ENCODE assay signal across 10 mouse cellular contexts in the genomic region with DNA sequence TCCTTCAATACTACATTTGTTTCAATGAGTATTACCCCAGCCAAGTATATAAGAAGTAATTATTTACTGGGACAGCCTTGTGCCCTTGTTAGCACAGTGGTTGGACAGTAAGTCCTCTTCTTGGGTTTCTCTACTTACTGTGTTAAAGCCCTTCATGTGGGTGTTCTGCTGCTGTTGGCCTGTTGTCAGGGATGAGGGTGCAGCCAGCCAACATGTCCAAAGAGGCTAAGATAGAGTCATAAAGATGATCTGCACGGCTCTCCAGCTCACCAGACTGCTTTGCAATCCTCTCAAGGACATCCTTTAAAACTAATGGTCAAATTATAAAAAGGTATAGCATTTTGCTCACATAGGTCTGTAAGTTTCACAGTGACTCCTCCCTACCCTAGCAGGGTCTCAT. TPM values are rescaled to one million over a fixed set of nuclear protein-coding genes. Genes with fewer than 3 reads are reported as not detected.
A peak's percentile ranks its signal among the peaks of the same experiment; 100 is the strongest.
DNase-seq lines count a peak whose midpoint lies in the region; ATAC-seq and TF ChIP-seq lines count a peak whose summit lies in the region.
"Had no signal": no experiment of that assay in that cellular context is flagged by ENCODE, and none has a peak within 500 bp of the region (broad histone marks: within the 10 kb centered on the region; RNA-seq: fewer than 3 reads in every experiment).

No protein-coding gene starts in this region.

- no peaks in the 10 kb centered on the region for H3K9me3 ChIP-seq in lung, embryonic 14.5 days (ENCODE audit: low read depth, low read length)
- H3K9me3 ChIP-seq: intestine, embryonic 15.5 days had no signal

- H3K4me3 ChIP-seq in heart, adult 2 months: no peak overlapping the region
- no peak overlapping the region for H3K4me3 ChIP-seq in lung, embryonic 14.5 days (ENCODE audit: low read depth, low read length)
- H3K4me3 ChIP-seq in macrophage (ENCODE audit: inconsistent target): no peak overlapping the region
- H3K4me3 ChIP-seq: intestine, embryonic 15.5 days had no signal

- no peak for TF ChIP-seq CTCF in heart, adult 2 months (IDR thresholded peaks at IDR 0.05)
- TF ChIP-seq CTCF in lung, embryonic 14.5 days (IDR thresholded peaks at IDR 0.05; ENCODE audit: low read depth): no peak

- TF ChIP-seq POLR2A in heart, adult 2 months (IDR thresholded peaks at IDR 0.05; ENCODE audit: insufficient read depth, low read depth, low read length): no peak

- H3K36me3 ChIP-seq in heart, adult 2 months (ENCODE audit: control insufficient read depth, insufficient read depth, low read length): peaks cover 56% of the 10 kb centered on the region
- peaks cover 87% of the 10 kb centered on the region for H3K36me3 ChIP-seq in lung, embryonic 14.5 days (ENCODE audit: insufficient read depth)
- H3K36me3 ChIP-seq in macrophage (ENCODE audit: inconsistent target): peaks cover 28% of the 10 kb centered on the region; the same call in 1 of the 2 replicates

- H3K9ac ChIP-seq in heart, adult 2 months (ENCODE audit: low read depth, low read length): peak overlapping the region; percentile 4; the same call in 1 of the 2 replicates
- no peak overlapping the region for H3K9ac ChIP-seq in lung, embryonic 14.5 days
- H3K9ac ChIP-seq: intestine, embryonic 15.5 days had no signal

- H3K79me2 ChIP-seq in heart, adult 2 months (replicated peaks; ENCODE audit: control insufficient read depth, insufficient read depth, low read length): no peaks in the 10 kb centered on the region
- peaks cover 77% of the 10 kb centered on the region for H3K79me2 ChIP-seq in macrophage (ENCODE audit: inconsistent target)

- WGBS in heart, adult 2 months: 3% methylated on average over 1 of the region's 1 CpGs
- 71% methylated on average over 1 of the region's 1 CpGs for WGBS in lung, embryonic 14.5 days
- 83% methylated on average over 1 of the region's 1 CpGs for WGBS in macrophage (ENCODE audit: missing documents)

- peaks cover 28% of the 10 kb centered on the region for H3K4me1 ChIP-seq in heart, adult 2 months (ENCODE audit: control insufficient read depth, insufficient read depth, low read length)
- H3K4me1 ChIP-seq in lung, embryonic 14.5 days (ENCODE audit: insufficient read depth): no peaks in the 10 kb centered on the region
- H3K4me1 ChIP-seq: intestine, embryonic 15.5 days had no signal

- ATAC-seq in lung, embryonic 14.5 days (ENCODE audit: insufficient read depth): no peak
- no peak for ATAC-seq in activated CD4-positive, CD25-positive, alpha-beta regulatory T cell, adult 4 months
- no peak for ATAC-seq in frontal cortex, adult (ENCODE audit: low TSS enrichment)

- H3K27ac ChIP-seq in heart, adult 2 months: peak overlapping the region; percentile 64
- peak overlapping the region; percentile 28; the same call in 1 of the 2 replicates for H3K27ac ChIP-seq in lung, embryonic 14.5 days (ENCODE audit: low read depth)
- H3K27ac ChIP-seq in macrophage: peak overlapping the region; percentile 99

- no peak overlapping the region for H3K4me2 ChIP-seq in lung, embryonic 14.5 days
- H3K4me2 ChIP-seq: intestine, embryonic 15.5 days had no signal

- DNase-seq in heart, adult 2 months: no peak
- DNase-seq in heart, postnatal 14 days: no peak
- DNase-seq in lung, embryonic 14.5 days: no peak
- DNase-seq in lung, postnatal 25 days (ENCODE audit: low spot score): no peak
- DNase-seq in adrenal gland, postnatal 25 days: peak; percentile 35
- DNase-seq: lung, postnatal 10 days had no signal

- no peaks in the 10 kb centered on the region for H3K27me3 ChIP-seq in heart, adult 2 months (ENCODE audit: control insufficient read depth, insufficient read depth, low read length)
- H3K27me3 ChIP-seq in lung, embryonic 14.5 days (ENCODE audit: insufficient read depth, low read length): no peaks in the 10 kb centered on the region
- H3K27me3 ChIP-seq: intestine, embryonic 15.5 days had no signal

- TF ChIP-seq EP300 in heart, adult 2 months (IDR thresholded peaks at IDR 0.05; ENCODE audit: insufficient read depth, low read depth, low read length): no peak

- intact Hi-C loops in heart, adult 2 months (cut with DNase I): no loop called here
- intact Hi-C loops in heart, postnatal 14 days (cut with DNase I): loop anchor here (10.0 kb wide), 1 partner anchor 305 kb away; the partner anchor contains the start of gene Spred2

RNA-seq across cellular contexts. Expression of gene Cep68, which starts 18.9 kb away (rescaled TPM):
- total RNA-seq in heart, adult 2 months (2021): 10 to 100 TPM; 43.1 to 49.3 TPM
- 20.1 and 33.4 TPM in 2 replicates for polyA plus RNA-seq in heart, adult 2 months (2012; rRNA removed)
- 10 to 100 TPM; 42.1 to 48.1 TPM for total RNA-seq in heart, postnatal 14 days (2021)
- polyA plus RNA-seq in lung, embryonic 14.5 days (2014; fragmentation: Nextera tagmentation; extraction: Ambion mirVana): 43.4 and 46.6 TPM in 2 replicates
- total RNA-seq in adrenal gland, postnatal 25 days (2021): 27.8 and 33.2 TPM in 2 replicates
- 10 to 100 TPM in 14 of 26 experiments, 1 to 10 TPM in 12; 1.8 to 35.2 (median 12.6) TPM for total RNA-seq in macrophage (2018; cell fraction: chromatin; rRNA removed)
- 1 to 10 TPM; 2.3 to 8.1 (median 5.4) TPM for total RNA-seq in macrophage (2018; cell fraction: cytosol; rRNA removed)
- total RNA-seq in macrophage (2018; cell fraction: nucleus; rRNA removed): 10 to 100 TPM in 9 of 26 experiments, 1 to 10 TPM in 17; 2.0 to 51.1 (median 7.5) TPM
- polyA plus RNA-seq in macrophage (2018): 4.5 to 17.1 TPM (median 5.5 TPM) in 3 replicates
- 10 to 100 TPM in 1 of 2 experiments, 1 to 10 TPM in 1; 9.4 to 11.2 TPM for polyA plus RNA-seq in activated CD4-positive, CD25-positive, alpha-beta regulatory T cell, adult 4 months (2017; shearing (Covaris generic))

RNA-seq across cellular contexts. Expression of gene Rab1a, which starts 29.1 kb away (rescaled TPM):
- 100 to 1,000 TPM; 119 to 131 TPM for total RNA-seq in heart, adult 2 months (2021)
- polyA plus RNA-seq in heart, adult 2 months (2012; rRNA removed): 52.8 and 93.3 TPM in 2 replicates
- 100 to 1,000 TPM; 134 to 141 TPM for total RNA-seq in heart, postnatal 14 days (2021)
- polyA plus RNA-seq in lung, embryonic 14.5 days (2014; fragmentation: Nextera tagmentation; extraction: Ambion mirVana): 241 and 258 TPM in 2 replicates
- total RNA-seq in adrenal gland, postnatal 25 days (2021): 164 and 182 TPM in 2 replicates
- 100 to 1,000 TPM in 25 of 26 experiments, 10 to 100 TPM in 1; 55.8 to 197 (median 156) TPM for total RNA-seq in macrophage (2018; cell fraction: chromatin; rRNA removed)
- 100 to 1,000 TPM; 190 to 261 (median 233) TPM for total RNA-seq in macrophage (2018; cell fraction: cytosol; rRNA removed)
- 100 to 1,000 TPM; 125 to 269 (median 195) TPM for total RNA-seq in macrophage (2018; cell fraction: nucleus; rRNA removed)
- 216 to 261 TPM (median 249 TPM) in 3 replicates for polyA plus RNA-seq in macrophage (2018)
- polyA plus RNA-seq in activated CD4-positive, CD25-positive, alpha-beta regulatory T cell, adult 4 months (2017; shearing (Covaris generic)): 100 to 1,000 TPM in 1 of 2 experiments, 10 to 100 TPM in 1; 98.6 to 135 TPM

Comparison
In these comparisons a context has a peak if more than half of its experiments do, and no peak if none do; other contexts are left out.
1. H3K27ac ChIP-seq: peak in every context shown above with its lines; median percentile 99 in macrophage; 64 in heart, adult 2 months; 28 in lung, embryonic 14.5 days.